Mouse (Mus musculus) lung, postnatal 36 days (tissue): ENCODE measurements around the gene Calml4.
"Not testable (repeated sequence)": the region's sequence is repeated elsewhere in the genome, so short reads cannot be mapped to it uniquely, and the experiment has no call there.

Source experiments
- DNase-seq: peaks from one replicate; pipeline ENCODE4 v3.0.0; 2022; ENCODE audit warnings: mixed read lengths

Calml4 gene

GRCm38 (mm10) chr9:62857719-62858261 lies at the start of gene Calml4:
TSS of gene Calml4 (plus strand) at chr9:62858080.
- DNase-seq: peak; percentile 88

DNA sequence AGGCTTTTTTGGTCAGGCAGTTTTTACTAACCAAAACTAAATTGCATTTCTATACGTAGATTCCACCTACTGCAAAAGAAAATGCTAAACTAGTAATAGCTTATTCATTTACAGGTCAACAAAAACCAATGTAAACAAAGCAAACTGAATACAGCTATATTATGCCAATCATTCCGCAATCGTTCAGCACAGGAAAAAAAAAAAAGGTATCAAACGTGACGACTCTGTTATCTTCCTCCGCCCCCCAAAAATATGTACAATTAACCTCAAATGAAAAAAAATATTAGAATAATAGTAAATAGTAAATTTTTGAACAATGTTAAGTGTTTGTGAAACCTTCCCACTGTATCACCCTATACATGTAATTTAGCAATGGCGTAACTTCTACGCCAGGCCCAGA lies 47.8 kb upstream of the Calml4 start:
- DNase-seq: no peak

DNA sequence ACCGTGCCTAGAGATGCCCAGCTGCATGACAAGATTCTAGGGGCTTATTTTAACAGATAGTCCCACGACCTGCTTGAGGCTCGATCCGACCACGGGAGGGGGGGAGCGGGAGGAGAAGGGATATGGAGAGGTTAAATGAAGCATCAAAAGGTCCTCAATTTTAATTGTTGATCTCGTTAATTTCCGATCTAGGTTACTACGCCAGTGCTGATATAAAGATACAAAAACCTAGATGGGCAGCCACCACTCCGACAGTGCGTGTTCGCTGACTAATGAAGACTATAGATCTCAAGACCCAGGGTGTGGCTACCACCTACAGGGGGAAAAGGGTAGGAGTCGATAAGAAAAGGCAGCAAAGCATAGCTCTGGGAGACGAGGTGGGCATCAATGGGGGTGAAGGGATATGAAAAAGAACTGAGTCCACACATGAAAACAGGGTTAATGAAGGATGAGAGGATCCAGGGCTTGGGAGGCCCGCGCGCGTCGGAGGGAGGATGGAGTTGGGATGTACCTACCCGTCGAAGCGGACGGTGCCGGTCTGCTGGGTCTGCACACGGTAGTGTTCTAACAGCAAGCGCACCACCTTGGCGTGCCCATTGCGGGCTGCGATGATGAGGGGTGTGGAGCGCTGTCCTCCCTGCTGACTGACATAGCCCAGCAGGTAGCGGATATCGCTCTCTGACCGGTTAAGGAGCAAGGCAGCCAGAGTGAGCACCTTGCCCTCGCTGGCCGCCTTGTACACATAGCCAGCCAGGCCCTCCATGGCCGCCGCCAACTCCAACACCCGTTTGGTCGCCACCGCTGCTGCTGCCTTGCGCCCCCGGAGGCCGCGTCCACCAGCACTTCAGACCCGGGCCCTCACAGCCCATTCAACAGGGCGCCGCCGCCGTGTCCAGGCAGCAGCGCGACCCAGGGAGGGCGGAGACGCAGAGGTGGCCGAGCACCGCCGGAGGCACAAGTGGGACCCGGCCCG lies 47.1 kb upstream of the Calml4 start:
- DNase-seq: no peak

DNA sequence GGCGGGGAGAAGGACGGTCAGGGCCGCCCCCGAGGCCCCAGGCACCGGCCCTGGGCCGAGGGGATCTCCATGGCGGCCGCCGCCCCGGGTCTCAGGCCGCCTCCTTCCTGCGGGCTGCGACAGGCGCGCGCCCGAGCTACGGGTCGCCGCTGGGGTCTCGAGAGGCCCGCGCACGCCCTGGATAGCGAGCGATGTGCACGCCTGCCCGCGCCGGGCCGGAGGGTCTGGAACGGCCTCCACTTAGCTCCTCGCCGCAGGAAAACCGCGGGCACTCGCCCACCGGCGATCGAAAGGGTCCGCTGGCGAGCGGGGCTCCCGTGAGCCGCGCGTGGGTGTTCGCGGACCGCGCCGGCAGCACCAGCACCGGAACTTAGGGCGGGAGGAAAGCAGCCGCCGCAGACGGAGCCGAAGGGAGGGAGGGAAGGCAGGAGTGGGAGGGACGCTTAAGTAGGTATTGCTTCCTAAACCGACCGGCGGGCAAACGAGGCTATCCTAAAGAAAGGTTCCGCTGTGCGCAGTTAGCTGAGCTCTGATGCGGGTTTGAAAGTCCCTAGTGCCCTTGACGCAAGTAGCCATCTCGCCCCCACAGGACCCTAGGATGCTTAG lies 46.3 kb upstream of the Calml4 start, which contains the start of gene Fem1b:
Gene Fem1b, minus strand, starts transcription at position 419 of the 606 bp plus-strand sequence.
- peak; percentile 91 for DNase-seq

- DNase-seq: no peak
Observed at GRCm38 (mm10) chr9:62812216-62813049, 45.4 kb upstream of the Calml4 start.

GRCm38 (mm10) chr9:62814751-62815150 lies 43.1 kb upstream of the Calml4 start:
- DNase-seq: peak; percentile 84

GRCm38 (mm10) chr9:62816323-62817098 lies 41.4 kb upstream of the Calml4 start:
- no peak for DNase-seq

DNA sequence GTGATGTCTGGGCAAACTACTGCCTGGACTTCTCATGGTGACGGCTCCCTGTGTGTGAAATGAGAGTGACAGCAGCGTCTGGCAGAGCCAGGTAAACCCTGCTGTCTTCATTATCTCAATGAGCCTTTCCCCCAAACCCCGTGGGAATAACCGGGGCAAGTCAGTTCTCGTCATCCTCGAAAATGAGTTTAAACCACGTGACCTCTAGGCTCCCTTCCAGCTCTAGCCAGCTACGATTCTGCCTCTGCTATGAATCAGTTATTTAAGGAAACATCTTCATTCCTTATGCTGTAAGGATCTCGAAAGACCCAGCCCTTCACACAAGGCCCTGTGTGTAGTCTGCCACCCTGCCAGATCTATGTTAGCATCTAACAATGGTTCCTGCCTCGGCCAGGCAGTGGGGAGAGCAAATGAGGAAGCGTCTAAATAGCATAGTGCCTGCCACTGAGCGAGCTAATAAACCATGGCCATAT lies 40.7 kb upstream of the Calml4 start:
- peak; percentile 53 for DNase-seq

GRCm38 (mm10) chr9:62817828-62818614 lies 39.9 kb upstream of the Calml4 start:
- peak; percentile 65 for DNase-seq

- DNase-seq: no peak
Observed at GRCm38 (mm10) chr9:62819494-62819893, 38.4 kb upstream of the Calml4 start.

- not testable (repeated sequence) for DNase-seq
Observed at GRCm38 (mm10) chr9:62819910-62820309, 38.0 kb upstream of the Calml4 start.

DNA sequence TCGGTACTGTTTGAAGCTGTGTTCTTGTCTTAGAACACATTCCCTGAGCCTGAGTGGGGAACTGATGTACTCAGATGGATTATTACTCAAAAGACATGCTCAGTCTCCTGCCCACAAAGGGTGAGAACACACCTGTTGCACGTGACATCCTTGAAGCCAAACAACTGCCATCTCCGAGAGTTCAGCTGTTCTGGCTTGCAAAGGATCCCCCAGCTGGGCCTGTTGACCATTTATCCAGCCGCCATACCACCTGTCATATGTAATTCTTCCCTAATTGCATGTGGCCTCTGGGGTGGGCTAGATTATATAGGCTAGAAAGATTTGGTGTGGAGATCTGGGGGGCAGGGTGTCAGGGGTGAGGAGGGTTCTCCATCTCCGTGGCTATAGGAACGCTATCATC lies 37.1 kb upstream of the Calml4 start:
- no peak for DNase-seq

- no peak for DNase-seq
Observed at GRCm38 (mm10) chr9:62821811-62822210, 36.1 kb upstream of the Calml4 start.

DNA sequence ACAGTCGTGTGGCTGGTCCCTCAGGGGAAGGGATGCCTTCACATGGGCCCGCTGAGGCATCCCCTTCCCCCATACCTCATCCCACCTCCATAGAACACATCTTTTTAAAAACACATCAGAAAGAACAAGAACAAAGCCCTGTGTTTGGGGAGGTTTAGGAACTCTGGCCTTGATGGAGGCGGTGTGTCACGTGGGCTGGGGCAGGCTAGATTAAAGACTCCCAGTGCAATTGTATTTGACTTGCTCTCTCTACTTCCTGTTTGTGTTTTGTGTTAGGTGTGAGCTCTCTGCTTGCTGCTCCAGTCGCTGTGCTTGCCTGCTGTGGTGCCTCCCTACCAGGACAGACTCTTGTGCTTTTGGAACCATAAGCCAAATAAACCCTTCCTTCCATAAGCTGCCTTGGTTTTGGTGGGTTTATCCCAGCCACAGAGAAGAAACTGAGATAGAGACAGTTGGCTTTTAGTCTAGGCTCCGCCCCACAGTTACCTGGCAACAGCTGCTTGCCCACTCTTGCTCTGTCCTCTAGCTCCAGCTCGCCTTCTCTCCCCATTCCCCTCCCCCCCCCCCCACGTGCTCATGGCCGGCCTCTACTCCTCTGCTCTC lies 32.0 kb upstream of the Calml4 start:
- DNase-seq: no peak

- no peak for DNase-seq
Observed at GRCm38 (mm10) chr9:62826456-62826855, 31.4 kb upstream of the Calml4 start.

- DNase-seq: peak; percentile 74
Observed at GRCm38 (mm10) chr9:62827939-62828652, 29.8 kb upstream of the Calml4 start.

GRCm38 (mm10) chr9:62828662-62829086 lies 29.2 kb upstream of the Calml4 start:
- DNase-seq: peak; percentile 98

GRCm38 (mm10) chr9:62829877-62830276 lies 28.0 kb upstream of the Calml4 start:
- DNase-seq: no peak

DNA sequence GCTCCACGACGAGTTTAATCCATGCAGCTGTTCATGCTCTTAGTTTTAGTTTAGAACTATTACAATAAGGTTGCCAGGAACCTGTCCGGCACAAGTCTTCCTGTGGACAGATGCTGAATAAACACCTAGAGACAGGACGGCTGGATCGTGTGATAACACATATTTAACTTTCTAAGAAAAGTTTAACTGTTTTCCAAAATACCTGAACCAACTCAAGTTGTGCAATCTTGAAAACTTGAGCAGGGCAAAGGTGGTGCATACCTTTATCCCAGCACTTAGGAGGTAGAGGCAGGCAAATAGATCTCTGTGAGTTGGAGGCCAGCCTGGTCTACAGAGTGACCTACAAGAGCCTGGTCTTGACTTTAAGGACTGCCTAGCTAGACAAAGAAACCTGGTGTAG lies 23.0 kb upstream of the Calml4 start:
- DNase-seq: no peak
